Mouse (Mus musculus) right cerebral cortex, postnatal 10 days (tissue): Measurements from ENCODE around the gene Fbn1.
"Not testable (repeated sequence)": the region's sequence is repeated elsewhere in the genome, so short reads cannot be mapped to it uniquely, and the experiment has no call there.

Source experiments
- DNase-seq, 2 experiments: peaks; one replicate each; pipeline ENCODE4 v3.0.0; 2021; ENCODE audit warnings: low spot score in 2 of 2

Gene Fbn1

DNA sequence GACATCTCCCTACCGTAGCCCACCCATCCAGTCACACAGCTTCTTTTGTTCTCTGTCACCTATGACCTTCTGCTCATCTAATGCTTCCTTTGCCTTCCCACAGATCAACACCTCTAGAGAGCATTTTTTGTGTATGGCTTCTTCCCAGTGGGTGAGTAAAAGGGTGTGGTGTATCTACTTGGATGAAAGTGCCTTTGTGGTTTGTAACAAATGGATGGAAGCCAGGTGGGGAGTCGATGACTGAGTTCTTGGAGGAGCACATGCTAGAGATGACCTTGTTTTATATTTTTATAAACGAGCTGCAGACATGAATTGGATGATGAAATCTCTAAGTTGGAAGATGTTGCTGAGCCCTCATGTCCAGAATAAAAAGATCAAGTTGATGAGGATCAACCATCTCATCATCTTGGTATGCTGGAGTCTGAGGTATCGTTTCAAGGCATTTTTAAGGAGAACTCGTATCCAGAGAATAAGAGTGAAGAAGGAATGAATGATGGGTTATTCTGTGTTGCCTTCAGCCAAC is 213.8 kb downstream of the Fbn1 start:
- no peak for DNase-seq

DNA sequence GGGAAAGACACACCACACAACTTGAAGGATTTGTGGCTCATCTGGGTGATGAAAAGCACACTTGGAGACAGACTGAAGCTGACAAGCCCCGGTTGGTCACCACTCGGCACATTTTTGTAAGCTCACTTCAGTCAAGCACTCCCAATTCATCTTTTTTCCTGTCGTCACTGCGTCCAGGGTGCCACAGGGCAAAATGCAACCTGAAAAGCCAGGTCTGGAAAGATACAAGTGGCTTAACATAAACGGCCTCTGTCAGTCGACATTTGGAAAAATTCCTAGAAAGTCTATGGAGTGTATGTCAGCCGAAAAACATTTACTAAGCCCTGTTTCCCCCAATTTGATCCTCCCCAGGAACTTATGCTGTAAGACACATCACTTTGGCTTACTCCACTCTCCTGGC is 215.2 kb downstream of the Fbn1 start:
- DNase-seq = no peak

DNA sequence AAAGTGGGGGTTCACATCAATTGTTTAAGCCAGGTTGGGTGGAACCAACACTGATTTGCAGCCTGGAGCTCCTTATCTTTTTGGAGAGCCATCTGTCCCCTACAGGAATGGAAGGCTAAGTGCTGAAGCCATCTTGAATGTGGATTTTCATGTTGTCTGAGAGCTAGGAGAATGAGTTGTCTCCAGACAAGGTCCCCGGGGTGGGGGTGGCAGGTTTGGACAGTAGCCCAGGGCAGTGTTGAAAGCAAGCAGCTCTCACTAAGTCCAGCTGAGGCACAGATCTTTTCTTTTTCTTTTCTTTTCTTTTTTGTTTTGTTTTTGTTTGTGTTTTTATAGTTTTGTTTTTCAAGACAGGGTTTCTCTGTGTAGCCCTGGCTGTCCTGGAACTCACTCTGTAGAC is 216.7 kb downstream of the Fbn1 start:
- no peak for DNase-seq

DNA sequence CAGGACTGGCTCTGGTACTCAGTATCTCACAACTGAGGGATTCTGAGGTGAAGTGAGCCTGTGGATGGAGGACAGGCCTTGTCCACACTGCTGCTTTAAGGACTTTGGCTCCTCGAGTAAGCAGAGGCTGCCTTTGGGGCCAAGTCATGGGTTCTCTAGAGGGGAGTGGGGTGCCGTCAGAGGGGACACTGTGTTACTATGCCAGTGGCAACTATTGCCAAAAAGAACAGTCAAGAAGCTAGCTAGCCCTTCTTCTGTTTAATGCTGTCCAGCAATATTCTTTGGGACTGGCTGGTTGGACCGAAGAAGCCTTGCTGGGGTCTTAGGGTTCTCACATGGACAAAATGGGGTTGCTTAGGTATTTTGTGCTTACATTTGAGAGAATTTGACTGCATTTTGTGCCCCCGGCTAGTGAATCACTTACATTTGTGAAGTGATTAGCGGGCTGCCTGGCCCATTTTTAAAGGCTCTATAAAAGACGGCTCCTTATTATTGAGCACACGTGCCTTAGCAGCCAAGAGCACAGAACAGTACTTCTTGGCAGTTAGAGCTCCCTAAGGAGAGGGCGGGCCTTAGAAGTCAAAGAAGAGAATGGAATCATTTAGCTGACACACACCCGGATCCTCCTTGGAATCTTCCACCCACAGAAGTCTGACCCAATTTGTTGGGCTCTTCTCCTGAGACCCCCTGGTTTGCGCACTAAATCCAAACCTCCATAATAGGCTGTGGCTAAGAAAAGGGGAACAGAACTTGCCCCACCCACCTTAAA is 217.4 kb downstream of the Fbn1 start:
- no peak for DNase-seq

DNA sequence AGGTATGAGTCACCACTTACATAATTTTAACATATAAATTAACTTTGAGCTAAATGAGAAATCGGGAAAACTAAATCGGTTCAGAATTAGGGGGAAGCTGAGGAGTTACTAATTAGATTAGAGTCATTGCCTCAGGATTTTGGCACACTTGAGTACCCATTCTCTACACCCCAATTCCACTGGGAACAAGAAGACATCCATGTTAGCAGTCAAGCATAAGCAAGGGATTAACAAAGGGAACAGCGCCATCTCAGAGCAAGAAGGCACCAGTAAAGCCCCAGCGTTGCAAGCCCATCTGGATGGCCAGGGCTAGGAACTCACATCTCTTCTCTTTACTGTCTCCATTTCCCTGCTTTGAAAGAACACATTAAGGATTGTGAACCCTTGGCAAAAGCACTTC is 222.0 kb downstream of the Fbn1 start:
- no peak for DNase-seq

DNA sequence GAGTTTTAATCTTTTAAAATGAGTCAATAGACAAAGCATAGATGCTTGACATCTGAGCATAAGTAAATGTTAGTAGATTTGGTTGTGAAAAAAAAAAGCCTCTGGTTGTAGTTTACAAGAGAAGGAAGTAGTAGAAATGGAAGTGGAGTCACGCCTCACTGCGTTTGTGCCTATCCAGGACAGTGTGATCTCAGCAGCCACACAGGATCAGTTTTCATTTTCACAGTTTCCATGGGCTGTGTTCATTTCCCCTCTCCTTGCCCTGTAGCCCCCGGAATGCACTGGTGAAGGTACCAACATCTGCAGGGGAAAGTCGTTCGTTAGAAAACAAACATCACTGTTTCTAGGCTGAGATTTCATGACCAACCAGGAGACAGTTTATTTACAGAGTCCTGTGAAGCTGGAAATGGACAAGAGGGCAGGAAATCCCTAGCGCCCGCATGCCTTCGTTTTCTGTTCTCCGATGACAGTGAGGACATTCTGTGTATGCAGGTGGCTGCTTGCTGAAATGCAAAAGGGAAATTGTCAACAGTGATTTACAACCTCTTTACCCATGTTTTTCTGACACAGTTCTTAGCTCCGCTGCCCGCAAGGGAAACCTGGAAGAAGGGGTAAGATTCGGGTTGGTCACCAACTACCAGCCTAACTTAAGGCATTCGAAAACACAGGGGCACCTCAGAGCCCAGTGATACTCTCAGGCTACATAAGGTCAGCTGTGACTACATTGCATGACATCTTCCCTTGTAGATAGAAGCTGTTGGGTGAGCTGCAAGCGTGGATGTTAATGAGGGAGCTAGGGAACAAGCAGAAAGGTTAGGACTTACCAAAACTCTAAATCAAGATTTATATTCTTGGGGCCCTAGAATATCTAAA is 225.2 kb downstream of the Fbn1 start:
- DNase-seq = no peak

DNA sequence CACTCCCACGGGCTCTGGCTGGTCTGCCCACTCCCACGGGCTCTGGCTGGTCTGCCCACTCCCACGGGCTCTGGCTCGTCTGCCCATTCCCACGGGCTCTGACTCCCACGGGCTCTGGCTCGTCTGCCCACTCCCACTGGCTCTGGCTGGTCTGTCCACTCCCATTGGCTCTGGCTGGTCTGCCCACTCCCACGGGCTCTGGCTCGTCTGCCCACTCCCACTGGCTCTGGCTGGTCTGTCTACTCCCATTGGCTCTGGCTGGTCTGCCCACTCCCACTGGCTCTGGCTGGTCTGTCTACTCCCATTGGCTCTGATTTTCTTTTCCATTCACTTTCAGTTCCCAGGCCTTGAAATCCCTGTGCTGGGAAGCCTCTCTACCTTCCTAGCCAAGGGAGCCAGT is 227.8 kb downstream of the Fbn1 start:
- DNase-seq = not testable (repeated sequence)

DNA sequence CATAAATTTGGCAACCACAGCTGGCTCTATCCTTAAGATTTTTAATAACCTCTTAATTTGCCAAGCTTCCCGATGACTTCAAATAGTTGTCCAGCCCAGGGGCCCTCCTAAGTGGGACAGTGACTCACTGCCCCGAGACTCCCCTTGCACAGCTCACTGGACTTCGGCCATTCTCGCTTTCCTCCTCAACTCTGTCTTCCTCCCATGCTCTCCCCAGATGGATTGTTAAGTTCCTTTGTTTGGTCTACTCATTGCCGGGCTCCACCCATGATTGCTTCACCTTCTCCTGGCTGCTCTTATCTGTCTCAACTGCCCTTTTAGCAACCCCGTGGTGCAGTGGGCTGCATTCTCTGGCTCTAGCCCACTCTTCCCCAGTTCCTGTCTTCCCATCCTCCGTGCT is 229.3 kb downstream of the Fbn1 start:
- DNase-seq = no peak

DNA sequence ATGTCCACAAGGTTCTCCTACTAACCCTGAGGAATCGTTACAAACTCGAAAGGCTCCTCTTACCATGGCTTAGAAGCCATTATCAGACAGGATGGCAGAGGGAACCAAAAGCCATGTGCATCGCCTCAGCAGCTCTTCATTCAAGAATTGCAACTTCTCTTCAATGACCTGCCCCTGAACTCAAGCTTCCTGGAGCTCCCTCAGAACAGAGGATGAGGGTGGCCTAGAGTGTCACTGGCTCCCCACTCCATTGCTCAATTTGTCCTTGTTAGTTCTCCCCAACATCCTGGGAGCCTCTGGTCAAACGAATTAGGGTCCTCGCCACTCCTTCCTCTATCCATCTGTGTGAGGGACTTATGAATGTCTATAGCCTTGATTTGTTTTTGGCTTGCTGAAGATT is 231.1 kb downstream of the Fbn1 start:
- no peak for DNase-seq

DNA sequence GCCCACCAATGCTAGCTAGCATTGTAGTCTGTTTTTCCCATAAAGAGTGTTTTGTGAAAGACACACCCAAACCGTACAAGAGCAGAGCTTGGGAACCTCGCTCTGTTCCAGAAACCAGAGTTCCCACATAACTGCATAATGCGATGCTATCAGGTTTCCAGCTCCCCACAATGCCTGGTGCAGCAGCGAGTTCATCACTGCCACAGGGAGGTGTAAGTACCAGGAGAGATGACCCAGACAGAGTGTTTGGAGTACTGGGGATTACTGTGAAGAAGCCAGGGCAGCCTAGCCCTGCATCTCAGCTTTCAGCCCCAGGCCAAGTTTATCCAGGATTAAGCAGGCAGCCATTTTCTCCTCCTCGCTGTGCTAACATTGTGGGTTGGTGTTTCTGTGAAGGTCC is 232.2 kb downstream of the Fbn1 start:
- DNase-seq = no peak

DNA sequence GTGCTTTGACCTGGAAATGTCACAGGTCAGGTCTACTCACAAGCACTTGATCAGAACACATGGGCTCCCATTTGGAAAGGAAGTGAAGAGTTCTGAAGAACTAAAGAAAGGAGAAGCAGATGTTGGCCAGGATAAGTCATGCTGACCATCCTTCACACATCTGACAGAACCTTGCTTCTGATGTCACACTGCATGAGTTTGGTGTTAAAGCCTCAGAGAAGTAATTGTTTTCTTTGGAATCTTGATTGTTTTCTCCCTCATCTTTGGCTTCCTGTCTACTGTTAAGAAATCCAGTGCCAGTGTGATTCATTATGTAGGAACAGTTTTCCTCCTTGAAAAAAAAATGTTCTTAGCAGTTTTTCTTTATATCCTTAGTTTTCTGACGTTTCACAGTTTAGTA is 238.9 kb downstream of the Fbn1 start:
- no peak for DNase-seq

DNA sequence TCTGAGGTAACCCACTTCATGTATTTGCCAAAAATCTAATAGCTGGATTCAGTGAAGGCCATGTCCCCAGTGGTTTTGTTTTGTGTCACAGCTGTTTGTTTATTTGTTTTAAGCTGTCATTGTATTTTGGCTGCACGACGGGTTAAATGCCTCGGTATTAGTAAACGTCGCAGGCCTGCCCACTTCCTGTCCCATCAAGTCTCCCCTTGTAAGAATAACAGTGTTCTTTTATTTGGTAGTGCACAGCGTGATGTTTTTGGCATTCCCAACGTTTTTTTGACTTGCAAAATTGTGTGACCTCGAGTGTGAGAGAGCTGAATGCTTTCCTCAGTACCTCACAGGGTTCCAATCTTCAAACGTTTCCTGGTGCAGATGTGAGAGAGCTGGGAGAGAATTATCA is 244.0 kb downstream of the Fbn1 start:
- no peak for DNase-seq

DNA sequence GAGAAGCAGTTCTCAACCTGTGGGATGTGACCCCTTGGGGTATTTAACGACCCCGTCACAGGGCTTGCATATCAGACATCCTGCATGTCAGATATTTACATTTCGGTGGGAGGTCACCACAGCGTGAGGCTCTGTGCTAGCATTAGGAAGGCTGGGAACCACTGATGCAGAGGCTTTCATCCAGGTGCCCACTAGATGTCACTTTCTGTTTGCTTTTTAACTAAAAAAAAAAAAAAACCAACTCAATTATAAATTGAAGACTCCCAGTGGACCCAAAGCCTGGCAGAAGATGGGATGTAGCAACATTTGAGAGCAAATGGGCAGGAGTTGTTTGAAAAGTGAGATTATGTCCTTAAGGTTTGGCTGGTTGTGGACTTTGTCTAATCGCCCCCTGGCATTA is 244.7 kb downstream of the Fbn1 start:
- peak in 1 of 2 experiments; percentile 36 for DNase-seq

DNA sequence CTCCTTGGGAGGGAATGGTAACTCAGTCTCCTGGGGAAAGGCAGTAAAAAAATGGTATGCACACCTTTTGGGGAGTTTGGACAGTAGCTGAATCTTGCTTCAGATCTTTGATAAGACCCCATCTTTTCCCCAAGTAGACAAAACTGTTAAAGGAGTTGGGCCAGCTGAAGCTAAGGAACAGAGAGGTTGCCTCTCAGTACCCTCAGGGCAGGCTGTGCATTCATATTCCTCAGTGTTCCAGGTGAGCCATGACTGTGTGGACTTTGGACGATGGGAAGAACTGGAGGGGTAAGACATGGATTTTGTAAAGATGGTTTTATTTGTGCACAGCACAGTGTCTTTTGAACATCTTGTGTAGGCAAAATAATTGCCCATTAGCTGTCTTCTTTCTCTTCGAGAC is 247.5 kb downstream of the Fbn1 start:
- no peak for DNase-seq

DNA sequence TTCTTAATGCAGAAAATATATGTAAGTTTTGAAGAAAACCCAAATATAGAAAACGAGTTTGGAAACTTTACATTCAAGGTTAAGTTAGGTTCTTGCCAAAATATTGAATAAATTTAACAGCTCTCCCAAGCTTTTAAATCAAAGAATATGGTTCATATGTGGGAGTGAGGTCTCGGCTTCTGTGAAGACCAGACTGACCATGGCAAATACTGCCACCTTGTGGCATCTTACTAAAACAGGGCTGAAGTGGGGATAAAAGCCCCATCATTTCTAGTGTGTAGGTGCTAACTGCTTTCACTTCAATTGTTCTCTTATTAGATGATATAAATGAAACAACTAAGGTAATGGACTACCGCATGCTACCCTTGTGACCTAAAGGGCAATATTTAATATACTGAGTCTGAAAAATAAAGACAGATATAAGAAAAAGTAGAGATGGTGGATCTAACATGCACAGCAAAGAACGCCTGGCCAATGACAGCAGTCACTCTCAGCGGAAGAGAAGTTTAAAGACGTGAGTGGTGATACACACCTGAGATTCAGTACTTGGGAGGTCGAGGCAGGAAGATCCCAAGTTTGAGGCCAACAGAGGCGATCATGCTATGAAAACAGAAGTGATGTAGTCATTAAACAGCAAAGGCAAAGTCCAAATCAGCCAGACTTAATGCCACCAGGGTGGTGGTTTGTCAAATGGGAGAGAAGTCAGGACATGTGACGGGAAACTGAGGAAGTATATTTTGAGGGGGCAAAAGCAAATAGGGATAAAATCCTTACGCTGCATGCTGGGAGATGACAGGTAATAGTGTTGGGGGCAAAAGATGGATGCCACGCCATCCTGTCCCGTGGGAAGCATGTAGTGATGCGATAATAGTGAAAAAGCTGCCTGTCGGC is 248.3 kb downstream of the Fbn1 start:
- no peak for DNase-seq

DNA sequence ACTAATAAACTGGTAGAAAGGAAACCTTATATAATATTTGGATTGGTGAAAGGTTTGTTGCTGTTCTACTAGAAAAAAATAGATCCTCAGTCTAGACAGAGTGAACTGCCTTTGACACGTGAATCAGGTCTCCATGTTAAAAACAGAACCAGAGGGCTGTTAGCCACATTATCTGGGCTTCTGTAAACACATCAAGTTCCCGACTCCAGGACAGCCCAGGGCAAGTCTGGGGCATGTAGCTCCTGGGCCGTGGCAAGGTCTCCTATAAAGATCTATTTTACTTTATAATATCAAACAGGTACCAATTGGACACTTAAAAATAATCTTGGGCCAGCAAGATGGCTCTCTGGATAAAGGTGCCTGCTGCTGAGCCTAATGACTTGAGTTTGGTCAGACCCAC is 251.9 kb downstream of the Fbn1 start:
- DNase-seq = no peak

DNA sequence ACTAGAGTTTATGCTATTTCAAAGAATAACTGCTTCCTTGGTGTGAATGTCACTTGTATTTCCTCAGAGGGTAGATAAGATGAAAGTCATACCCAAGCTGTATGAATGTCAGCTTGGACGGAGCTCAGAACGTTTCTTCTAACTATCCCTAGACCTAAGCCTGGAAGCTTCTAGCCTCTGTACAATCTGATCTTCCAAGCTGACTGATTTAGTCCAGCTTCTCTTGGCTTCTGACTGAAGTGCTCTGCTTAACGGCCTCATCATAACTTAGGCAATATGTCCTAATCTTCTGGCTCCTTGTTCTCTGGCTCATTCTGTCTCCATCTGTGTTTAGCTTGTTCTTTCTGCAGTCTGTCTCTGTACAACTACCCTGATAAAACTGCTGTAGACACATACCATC is 253.2 kb downstream of the Fbn1 start:
- DNase-seq = no peak

DNA sequence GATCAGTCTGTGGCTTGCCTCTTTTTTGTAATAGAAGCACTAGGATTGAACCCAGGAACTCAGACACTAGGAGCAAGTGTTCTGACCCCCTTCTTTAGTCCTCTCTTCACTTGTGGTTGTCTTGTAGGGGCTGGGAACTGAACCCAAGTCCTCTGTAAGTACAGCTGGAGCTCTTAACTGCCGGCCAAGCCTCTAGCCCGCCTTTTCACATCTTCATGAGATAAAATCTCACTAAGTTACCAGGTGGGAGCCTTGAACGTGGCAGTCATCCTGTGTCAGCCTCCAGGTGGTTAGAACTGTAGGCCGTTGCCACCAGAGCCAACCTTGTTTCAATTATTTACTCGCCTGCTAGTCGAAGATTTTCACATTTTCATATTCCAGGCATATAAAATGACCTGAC is 254.1 kb downstream of the Fbn1 start:
- DNase-seq = no peak

DNA sequence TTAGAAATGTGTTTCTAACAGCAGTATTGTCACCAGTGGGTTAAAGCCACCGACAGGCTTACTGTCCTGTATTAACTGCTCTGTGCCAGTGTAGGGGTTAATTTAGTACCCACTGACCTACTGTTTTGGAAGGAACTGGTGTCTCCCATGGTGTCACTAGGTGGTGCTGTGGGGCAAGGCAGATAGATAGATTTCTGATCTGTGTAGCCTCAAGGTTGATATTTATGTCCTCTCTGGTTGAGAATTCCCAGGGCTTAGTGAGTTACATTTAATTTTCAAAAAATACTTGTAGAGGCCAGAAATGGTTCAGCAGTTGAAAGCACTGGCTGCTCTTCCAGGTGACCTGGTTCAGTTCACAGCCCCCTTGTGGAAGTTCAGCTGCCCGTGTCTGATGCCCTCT is 255.5 kb downstream of the Fbn1 start:
- DNase-seq = peak; percentile 47 to 55

DNA sequence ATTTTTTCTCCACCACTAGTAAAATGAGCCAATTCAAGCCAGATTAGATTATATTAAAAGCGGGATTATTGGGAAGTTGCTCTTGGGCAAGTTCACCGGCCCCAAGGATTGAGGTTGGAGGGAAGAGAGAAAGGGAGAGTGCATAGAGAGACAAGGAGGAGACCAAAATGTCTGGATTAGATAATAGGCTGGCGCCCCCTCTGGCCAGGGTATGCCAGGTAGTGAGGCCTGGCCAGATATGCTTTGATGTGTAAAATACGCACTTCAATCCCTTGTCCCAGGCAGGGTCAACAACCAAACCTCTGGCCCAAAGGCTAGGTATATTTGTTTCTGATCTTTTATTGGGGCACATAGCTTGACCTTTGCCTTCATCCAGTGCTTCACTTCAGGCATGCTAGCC is 256.0 kb downstream of the Fbn1 start:
- DNase-seq = no peak
